Mouse (Mus musculus) hindbrain, embryonic 11.5 days (tissue): ENCODE results near the gene Gm2115. TPM values are rescaled to one million over a fixed set of nuclear protein-coding genes. Genes with fewer than 3 reads are reported as not detected.

ENCODE experiments used
- polyA plus RNA-seq: library from polyadenylated mRNA; unstranded; fragments of >200 nt; fragmentation: Nextera tagmentation; extraction: Ambion mirVana; gene quantifications from 2 replicates; pipeline ENCODE4 v1.2.1, GENCODE M21; 2014

The Gm2115 gene
- polyA plus RNA-seq, 1 experiment from 2014 or later = 0.36 TPM

Other genes with a start within 250 kb of the Gm2115 start
- 32.8 and 39.5 TPM in 2 replicates for gene Arnt2, start 118.8 kb upstream of the Gm2115 start, polyA plus RNA-seq
- 3.5 and 4.0 TPM in 2 replicates for gene Fah, start 77.8 kb downstream of the Gm2115 start, polyA plus RNA-seq
- 208 and 230 TPM in 2 replicates for gene Zfand6, start 161.0 kb downstream of the Gm2115 start, polyA plus RNA-seq